Mouse (Mus musculus): ENCODE data around the gene Sirt3.

DNA sequence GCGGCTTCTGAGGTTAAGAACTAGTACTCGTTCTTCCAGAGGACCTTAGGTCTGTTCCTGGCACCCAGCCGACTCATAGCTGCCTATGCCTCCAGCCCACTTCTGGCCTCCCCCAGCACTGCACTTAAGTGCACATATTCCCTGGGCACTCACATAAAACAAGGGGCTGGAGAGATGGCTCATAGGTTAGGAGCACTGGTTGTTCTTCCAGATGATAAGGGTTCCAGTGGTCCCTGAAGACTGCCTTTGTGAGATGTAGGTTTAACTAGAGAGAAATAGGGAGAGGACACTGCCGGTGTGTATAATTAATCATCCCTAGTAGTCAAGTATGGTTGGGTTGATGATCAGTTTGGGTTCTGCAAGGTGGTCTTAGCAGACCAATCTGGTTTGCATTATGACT lies 59.4 kb downstream of the Sirt3 start:
- no peak for TF ChIP-seq CTCF (IDR thresholded peaks at IDR 0.05; ENCODE audit: extremely low read depth, insufficient read depth, insufficient read length, insufficient replicate concordance)
- no peak for TF ChIP-seq POLR2A (IDR thresholded peaks at IDR 0.05; ENCODE audit: low read depth, low read length)

Measured in spleen, adult 2 months (tissue).